Mouse (Mus musculus) spleen, adult 12 weeks (tissue): ENCODE data around the gene Notch3.
A peak's percentile ranks its signal among the peaks of the same experiment; 100 is the strongest.

Experiments used
- DNase-seq: peaks from one replicate; pipeline ENCODE4 v3.0.0; 2022; ENCODE audit warnings: low spot score

Gene Notch3

GRCm38 (mm10) chr17:32092895-32093294, 73.8 kb downstream of the Notch3 start:
- no peak for DNase-seq

- DNase-seq, result no peak
These were observed 74.4 kb downstream of the Notch3 start for GRCm38 (mm10) chr17:32092241-32092619.

GRCm38 (mm10) chr17:32091364-32092240, 75.0 kb downstream of the Notch3 start:
- DNase-seq, result peak; percentile 85

GRCm38 (mm10) chr17:32091032-32091363, 75.7 kb downstream of the Notch3 start:
- DNase-seq, result no peak

GRCm38 (mm10) chr17:32087069-32087468, 79.6 kb downstream of the Notch3 start:
- DNase-seq, result no peak

GRCm38 (mm10) chr17:32083351-32083750, 83.3 kb downstream of the Notch3 start:
- DNase-seq, result no peak

GRCm38 (mm10) chr17:32075164-32075563, 91.5 kb downstream of the Notch3 start:
- DNase-seq, result peak; percentile 29

- no peak for DNase-seq
These were observed 92.0 kb downstream of the Notch3 start for GRCm38 (mm10) chr17:32074658-32075057.

DNA sequence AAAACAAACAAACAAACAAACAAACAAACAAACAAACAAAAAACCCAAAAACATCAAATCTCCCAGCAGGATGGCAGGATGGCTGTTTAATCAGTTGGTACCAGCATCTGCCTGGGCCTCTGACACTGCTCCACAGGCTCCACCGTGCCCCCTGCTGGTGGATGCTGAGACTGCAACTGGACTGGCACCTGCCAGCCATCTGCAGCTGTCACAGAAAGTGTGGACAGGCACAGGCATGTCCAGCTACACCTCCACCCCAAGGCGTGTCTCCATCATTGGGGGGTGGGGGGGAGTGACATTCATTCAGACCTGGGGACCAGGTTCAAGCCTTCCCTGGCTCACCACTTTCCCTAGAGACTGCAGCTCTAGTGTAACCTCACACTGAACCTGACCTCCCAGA, 93.3 kb downstream of the Notch3 start:
- peak; percentile 78 for DNase-seq
